ENCODE assay signal across 9 mouse cellular contexts in the genomic region with DNA sequence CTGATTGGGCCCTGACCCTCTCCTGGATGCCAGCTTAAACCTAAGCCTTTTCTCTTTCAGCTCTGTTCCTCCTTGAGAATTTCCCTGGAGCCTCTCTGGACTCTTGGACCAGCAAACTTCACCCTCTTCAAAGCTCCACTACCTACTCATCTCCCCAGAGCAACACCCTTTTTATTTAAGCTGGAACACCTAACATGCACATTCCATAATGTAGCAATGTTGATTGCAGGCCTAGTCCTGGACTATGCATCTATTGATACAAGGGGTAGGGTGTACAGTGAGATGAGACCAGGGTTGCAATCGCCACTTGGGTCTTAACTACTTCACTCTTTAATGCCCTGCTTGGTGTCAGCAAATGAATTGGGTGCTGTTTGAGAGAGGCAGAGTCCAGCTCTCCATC. TPM values are rescaled to one million over a fixed set of nuclear protein-coding genes. Genes with fewer than 3 reads are reported as not detected.
DNase-seq lines count a peak whose midpoint lies in the region; ATAC-seq and TF ChIP-seq lines count a peak whose summit lies in the region.
"Had no signal": no experiment of that assay in that cellular context is flagged by ENCODE, and none has a peak within 500 bp of the region (broad histone marks: within the 10 kb centered on the region; RNA-seq: fewer than 3 reads in every experiment).

No protein-coding gene starts in this region.

- no peak overlapping the region; the same call in 1 of the 2 replicates for H3K4me3 ChIP-seq in heart, adult 2 months
- H3K4me3 ChIP-seq in thymus, adult 2 months (ENCODE audit: control insufficient read depth, insufficient read depth, low read length) = peak overlapping the region; percentile 87
- peak overlapping the region; percentile 81 for H3K4me3 ChIP-seq in liver, embryonic 12.5 days
- H3K4me3 ChIP-seq in stomach, postnatal 0 days (ENCODE audit: low read depth, low read length) = peak overlapping the region; percentile 70; the same call in 1 of the 2 replicates

- ATAC-seq in liver, embryonic 12.5 days = no peak
- peak; percentile 6; the same call in 1 of the 2 replicates for ATAC-seq in stomach, postnatal 0 days (ENCODE audit: low FRiP score, low TSS enrichment)

- TF ChIP-seq EP300 in heart, adult 2 months (IDR thresholded peaks at IDR 0.05; ENCODE audit: insufficient read depth, low read depth, low read length) = no peak
- no peak for TF ChIP-seq EP300 in stomach, postnatal 0 days (optimal IDR thresholded peaks at IDR 0.05)

- peaks cover 15% of the 10 kb centered on the region for H3K4me1 ChIP-seq in heart, adult 2 months (ENCODE audit: control insufficient read depth, insufficient read depth, low read length)
- H3K4me1 ChIP-seq in thymus, adult 2 months (replicated peaks; ENCODE audit: control insufficient read depth, insufficient read depth, low read length) = peaks cover 31% of the 10 kb centered on the region
- peaks cover 75% of the 10 kb centered on the region for H3K4me1 ChIP-seq in liver, embryonic 12.5 days
- peaks cover 7% of the 10 kb centered on the region for H3K4me1 ChIP-seq in stomach, postnatal 0 days (replicated peaks; ENCODE audit: control insufficient read depth, insufficient read depth)

- intact Hi-C loops in heart, adult 2 months (cut with DNase I) = loop anchor here (5.0 kb wide), 2 partner anchors 34 to 56 kb away; no protein-coding TSS in a partner anchor

- peaks cover 2% of the 10 kb centered on the region for H3K79me2 ChIP-seq in heart, adult 2 months (replicated peaks; ENCODE audit: control insufficient read depth, insufficient read depth, low read length)

- peak overlapping the region; percentile 97 for H3K27ac ChIP-seq in heart, adult 2 months
- peak overlapping the region; percentile 36; the same call in 1 of the 2 replicates for H3K27ac ChIP-seq in thymus, adult 2 months (ENCODE audit: control insufficient read depth, insufficient read depth, low read length)
- peak overlapping the region; percentile 93 for H3K27ac ChIP-seq in liver, embryonic 12.5 days
- H3K27ac ChIP-seq in stomach, postnatal 0 days (replicated peaks) = peak overlapping the region; percentile 58; the same call in 1 of the 2 replicates

- no peak for TF ChIP-seq CTCF in heart, adult 2 months (IDR thresholded peaks at IDR 0.05)
- TF ChIP-seq CTCF in thymus, adult 2 months (IDR thresholded peaks at IDR 0.05; ENCODE audit: borderline replicate concordance, control insufficient read depth, extremely low read depth, insufficient read depth, low read length, poor library complexity) = no peak
- TF ChIP-seq CTCF in stomach, postnatal 0 days (IDR thresholded peaks at IDR 0.05; ENCODE audit: low read depth) = no peak

- no peak overlapping the region for H3K9ac ChIP-seq in heart, adult 2 months (ENCODE audit: low read depth, low read length)
- peak overlapping the region; percentile 52 for H3K9ac ChIP-seq in liver, embryonic 12.5 days
- no peak overlapping the region for H3K9ac ChIP-seq in stomach, postnatal 0 days (ENCODE audit: low read length)

- TF ChIP-seq POLR2A in heart, adult 2 months (IDR thresholded peaks at IDR 0.05; ENCODE audit: insufficient read depth, low read depth, low read length) = no peak
- TF ChIP-seq POLR2A in thymus, adult 2 months (IDR thresholded peaks at IDR 0.05; ENCODE audit: control insufficient read depth, extremely low read depth, insufficient read depth, low read length, poor library complexity) = no peak

- H3K27me3 ChIP-seq in heart, adult 2 months (ENCODE audit: control insufficient read depth, insufficient read depth, low read length) = no peaks in the 10 kb centered on the region
- no peaks in the 10 kb centered on the region for H3K27me3 ChIP-seq in thymus, adult 2 months (ENCODE audit: control insufficient read depth, insufficient read depth, low read length)
- no peaks in the 10 kb centered on the region for H3K27me3 ChIP-seq in liver, embryonic 12.5 days (replicated peaks)
- no peaks in the 10 kb centered on the region for H3K27me3 ChIP-seq in stomach, postnatal 0 days (ENCODE audit: control insufficient read depth, insufficient read depth, low read length)

- H3K9me3 ChIP-seq in liver, embryonic 12.5 days (replicated peaks) = no peaks in the 10 kb centered on the region
- no peaks in the 10 kb centered on the region for H3K9me3 ChIP-seq in stomach, postnatal 0 days (ENCODE audit: control insufficient read depth, low read length)

- H3K36me3 ChIP-seq in heart, adult 2 months (ENCODE audit: control insufficient read depth, insufficient read depth, low read length) = peaks cover 5% of the 10 kb centered on the region; the same call in 1 of the 2 replicates
- peaks cover 20% of the 10 kb centered on the region for H3K36me3 ChIP-seq in thymus, adult 2 months (ENCODE audit: control insufficient read depth, insufficient read depth, low read length)
- H3K36me3 ChIP-seq in liver, embryonic 12.5 days = peaks cover 34% of the 10 kb centered on the region
- peaks cover 16% of the 10 kb centered on the region for H3K36me3 ChIP-seq in stomach, postnatal 0 days (ENCODE audit: control insufficient read depth, insufficient read depth, low read length)

- WGBS in heart, adult 2 months = 95% methylated on average over 1 of the region's 1 CpGs
- 88% methylated on average over 1 of the region's 1 CpGs for WGBS in thymus, adult 2 months
- WGBS in liver, embryonic 12.5 days (ENCODE audit: insufficient replicate concordance) = 95% methylated on average over 1 of the region's 1 CpGs
- 88% methylated on average over 1 of the region's 1 CpGs for WGBS in stomach, postnatal 0 days

- no peak for DNase-seq in heart, adult 2 months
- no peak for DNase-seq in heart, adult 11 months
- no peak for DNase-seq in thymus, adult 2 months
- DNase-seq in thymus, postnatal 4 days = no peak
- no peak for DNase-seq in stomach, postnatal 0 days (ENCODE audit: low spot score)
- no peak for DNase-seq in urinary bladder, postnatal 36 days (ENCODE audit: low spot score in 2 of 2)
- DNase-seq in gastrocnemius, adult 8-10 months (ENCODE audit: low spot score in 2 of 2) = no peak

- H3K4me2 ChIP-seq in liver, embryonic 12.5 days = peak overlapping the region; percentile 84
- H3K4me2 ChIP-seq in stomach, postnatal 0 days (replicated peaks; ENCODE audit: low read depth) = peak overlapping the region; percentile 3; the same call in 1 of the 2 replicates

RNA-seq across cellular contexts. Expression of a gene that starts 0.4 kb away (rescaled TPM):
- 100 to 1,000 TPM; 883 to 991 TPM for total RNA-seq in heart, adult 2 months (2021)
- 1,120 and 1,462 TPM in 2 replicates for polyA plus RNA-seq in heart, adult 2 months (2012; rRNA removed)
- 762 and 992 TPM in 2 replicates for polyA plus RNA-seq in thymus, adult 2 months (2012; rRNA removed)
- polyA plus RNA-seq in liver, embryonic 12.5 days (2016; fragmentation: Nextera tagmentation; extraction: Ambion mirVana) = 289 and 295 TPM in 2 replicates
- polyA plus RNA-seq in stomach, postnatal 0 days (2015; fragmentation: Nextera tagmentation; extraction: Ambion mirVana) = 798 and 841 TPM in 2 replicates
- 100 to 1,000 TPM; 443 to 485 (median 471) TPM for total RNA-seq in gastrocnemius, adult 8-10 months (2022)

RNA-seq across cellular contexts. Expression of a gene that starts 5.7 kb away (rescaled TPM):
- 1 to 10 TPM; 3.5 to 4.9 TPM for total RNA-seq in heart, adult 2 months (2021)
- 0.23 TPM in 1 of 2 replicates, not detected in the other for polyA plus RNA-seq in heart, adult 2 months (2012; rRNA removed)
- polyA plus RNA-seq in thymus, adult 2 months (2012; rRNA removed) = 0.23 and 0.31 TPM in 2 replicates
- polyA plus RNA-seq in liver, embryonic 12.5 days (2016; fragmentation: Nextera tagmentation; extraction: Ambion mirVana) = 1.4 TPM in 1 of 2 replicates, not detected in the other
- 0.80 and 0.81 TPM in 2 replicates for polyA plus RNA-seq in stomach, postnatal 0 days (2015; fragmentation: Nextera tagmentation; extraction: Ambion mirVana)
- 1 to 10 TPM; 1.7 to 8.5 (median 4.8) TPM for total RNA-seq in gastrocnemius, adult 8-10 months (2022)
- polyA plus RNA-seq: C2C12 had no signal

RNA-seq across cellular contexts. Expression of a gene that starts 14.6 kb away (rescaled TPM):
- 1 to 10 TPM; 2.2 to 3.6 TPM for total RNA-seq in heart, adult 2 months (2021)
- 4.9 and 6.4 TPM in 2 replicates for polyA plus RNA-seq in heart, adult 2 months (2012; rRNA removed)
- 10.8 and 14.8 TPM in 2 replicates for polyA plus RNA-seq in thymus, adult 2 months (2012; rRNA removed)
- polyA plus RNA-seq in liver, embryonic 12.5 days (2016; fragmentation: Nextera tagmentation; extraction: Ambion mirVana) = 1.5 and 2.5 TPM in 2 replicates
- 9.9 and 12.0 TPM in 2 replicates for polyA plus RNA-seq in stomach, postnatal 0 days (2015; fragmentation: Nextera tagmentation; extraction: Ambion mirVana)
- total RNA-seq in gastrocnemius, adult 8-10 months (2022) = 1 to 10 TPM; 1.6 to 2.4 (median 2.1) TPM

RNA-seq across cellular contexts. Expression of a gene that starts 46.5 kb away (rescaled TPM):
- not detected for total RNA-seq in heart, adult 2 months (2021)
- polyA plus RNA-seq in heart, adult 2 months (2012; rRNA removed) = not detected in 2 replicates
- polyA plus RNA-seq in thymus, adult 2 months (2012; rRNA removed) = 2.2 and 5.2 TPM in 2 replicates
- not detected in 2 replicates for polyA plus RNA-seq in liver, embryonic 12.5 days (2016; fragmentation: Nextera tagmentation; extraction: Ambion mirVana)
- polyA plus RNA-seq in stomach, postnatal 0 days (2015; fragmentation: Nextera tagmentation; extraction: Ambion mirVana) = 70.7 and 78.9 TPM in 2 replicates
- total RNA-seq in gastrocnemius, adult 8-10 months (2022) = not detected

RNA-seq across cellular contexts. Expression of a gene that starts 53.4 kb away (rescaled TPM):
- 1 to 10 TPM; 2.7 to 3.0 TPM for total RNA-seq in heart, adult 2 months (2021)
- polyA plus RNA-seq in heart, adult 2 months (2012; rRNA removed) = 5.9 and 7.5 TPM in 2 replicates
- 3.2 and 4.3 TPM in 2 replicates for polyA plus RNA-seq in thymus, adult 2 months (2012; rRNA removed)
- 1.8 and 2.4 TPM in 2 replicates for polyA plus RNA-seq in liver, embryonic 12.5 days (2016; fragmentation: Nextera tagmentation; extraction: Ambion mirVana)
- 19.1 and 19.6 TPM in 2 replicates for polyA plus RNA-seq in stomach, postnatal 0 days (2015; fragmentation: Nextera tagmentation; extraction: Ambion mirVana)
- total RNA-seq in gastrocnemius, adult 8-10 months (2022) = over 10,000 TPM; 16,943 to 22,105 (median 19,624) TPM

Comparison
In these comparisons a context has a peak if more than half of its experiments do, and no peak if none do; other contexts are left out.
1. H3K27ac ChIP-seq: peak in every context shown above with its lines; median percentile 97 in heart, adult 2 months; 93 in liver, embryonic 12.5 days; 58 in stomach, postnatal 0 days; 36 in thymus, adult 2 months.